Mouse (Mus musculus): ENCODE measurements around the gene Mfsd4b5.
"Not testable (repeated sequence)": the region's sequence is repeated elsewhere in the genome, so short reads cannot be mapped to it uniquely, and the experiment has no call there.

Mfsd4b5 gene

GRCm38 (mm10) chr10:39961906-39962305 lies 24.5 kb downstream of the Mfsd4b5 start:
- no peak for DNase-seq (ENCODE audit: low spot score)

GRCm38 (mm10) chr10:39960441-39960822 lies 26.0 kb downstream of the Mfsd4b5 start:
- no peak for DNase-seq (ENCODE audit: low spot score)

DNA sequence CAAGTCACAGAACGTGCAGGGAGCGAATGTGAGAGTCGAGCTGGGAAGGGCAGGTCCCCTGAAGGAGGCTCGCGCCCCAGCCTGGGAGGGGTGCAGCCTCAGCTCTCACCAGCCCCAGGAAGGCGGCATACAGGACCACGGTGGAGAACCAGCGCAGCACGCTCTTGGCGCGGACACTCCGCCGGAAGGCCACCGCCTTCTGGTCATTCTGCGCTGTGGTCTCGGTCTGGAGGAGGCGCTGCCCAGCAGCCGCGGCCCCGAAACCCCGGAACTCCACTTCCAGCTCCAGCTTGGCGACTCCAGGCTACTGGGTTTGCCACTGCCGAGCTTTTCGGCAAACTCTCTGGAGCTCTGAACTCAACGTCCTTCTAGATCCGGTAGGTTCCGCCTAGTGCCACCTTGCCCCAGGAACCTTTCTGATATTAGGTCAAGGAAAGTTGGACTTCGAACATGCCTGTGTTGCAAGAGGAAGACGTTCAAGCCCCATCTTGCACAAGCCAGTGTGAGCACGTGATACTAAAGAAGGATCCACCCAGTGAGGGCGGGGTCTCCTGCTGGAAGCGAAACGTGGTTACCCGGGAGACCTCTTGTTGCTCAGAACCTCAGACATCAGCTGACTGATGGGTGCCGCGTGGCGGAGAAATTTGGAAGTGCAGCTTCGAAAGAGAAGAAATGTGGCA lies 26.5 kb downstream of the Mfsd4b5 start, which contains the start of gene Mfsd4b3:
Gene Mfsd4b3 (minus strand): TSS at position 393 of the 680 bp plus-strand sequence.
- DNase-seq (ENCODE audit: low spot score) = peak; percentile 92

- no peak for DNase-seq (ENCODE audit: low spot score)
Measured at GRCm38 (mm10) chr10:39958266-39958665, 28.2 kb downstream of the Mfsd4b5 start.

DNA sequence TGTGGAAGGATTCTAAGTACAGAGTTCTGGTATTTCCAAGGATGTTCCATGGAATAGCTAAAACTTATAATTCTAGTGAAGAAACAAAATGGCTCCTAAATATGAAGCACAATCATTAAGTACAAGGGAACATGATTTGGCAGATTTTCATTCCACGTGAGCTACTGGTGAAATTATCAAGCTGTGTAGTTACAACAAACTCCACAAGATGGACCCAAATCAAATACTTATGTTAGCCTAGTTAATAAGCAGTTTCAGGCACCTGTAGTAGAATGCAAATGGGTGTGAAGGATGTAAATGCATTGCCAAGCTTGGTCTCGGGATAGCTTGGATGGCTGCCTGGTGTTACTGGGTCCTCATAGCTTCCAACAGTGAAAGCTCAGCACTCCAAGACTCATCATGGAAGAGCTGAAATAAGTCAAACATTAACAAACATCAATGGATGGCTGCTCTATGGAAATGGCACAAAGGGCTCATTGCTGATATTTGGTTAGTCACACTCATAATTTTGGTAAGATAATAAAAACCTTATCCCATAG lies 30.0 kb downstream of the Mfsd4b5 start:
- no peak for DNase-seq (ENCODE audit: low spot score)

DNA sequence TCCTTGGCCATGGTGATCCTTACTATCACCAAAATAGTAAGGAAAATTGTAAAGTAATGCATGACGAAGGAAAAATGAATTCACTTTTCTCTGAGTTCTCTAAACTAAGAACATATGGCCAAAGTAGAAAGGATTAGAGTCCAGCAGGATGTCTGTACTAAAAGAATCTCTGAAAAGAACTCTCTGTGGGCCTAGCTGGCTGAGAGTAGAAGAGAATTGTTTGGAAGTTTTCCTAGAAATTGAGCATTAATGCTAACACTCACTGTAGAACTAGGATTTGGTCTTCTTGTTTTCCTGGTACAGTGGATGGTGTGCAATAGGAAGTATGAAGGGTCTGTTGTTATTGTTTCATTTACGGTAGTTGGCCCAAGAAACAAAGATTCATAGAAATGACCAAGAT lies 31.3 kb downstream of the Mfsd4b5 start:
- DNase-seq (ENCODE audit: low spot score) = no peak

- DNase-seq (ENCODE audit: low spot score) = no peak
Measured at GRCm38 (mm10) chr10:39949377-39949954, 37.0 kb downstream of the Mfsd4b5 start.

DNA sequence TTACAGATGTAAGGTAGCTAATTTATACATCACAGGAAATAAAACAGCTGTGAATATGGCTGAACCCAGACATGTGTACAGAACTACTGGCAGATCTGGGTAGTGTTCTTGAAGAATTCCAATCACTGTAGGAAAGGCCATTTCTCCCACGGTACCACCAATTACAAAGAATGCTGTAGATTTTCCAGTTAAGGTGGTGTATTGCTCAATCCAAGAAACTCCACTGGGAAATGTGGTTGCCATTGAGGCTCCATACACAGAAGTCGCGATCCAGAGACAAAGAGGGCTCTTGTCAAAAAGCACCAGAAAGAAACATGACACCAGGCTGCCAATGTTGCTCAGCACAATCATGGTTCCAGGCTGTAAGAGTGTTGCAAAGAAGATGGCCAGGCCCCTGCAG lies 39.3 kb downstream of the Mfsd4b5 start:
- not testable (repeated sequence) for DNase-seq (ENCODE audit: low spot score)

- DNase-seq (ENCODE audit: low spot score) = no peak
Measured at GRCm38 (mm10) chr10:39936553-39936952, 49.9 kb downstream of the Mfsd4b5 start.

GRCm38 (mm10) chr10:39926616-39927139 lies 59.8 kb downstream of the Mfsd4b5 start, which contains the start of gene Mfsd4b2:
Mfsd4b2 (minus strand) TSS chr10:39926923.
- DNase-seq (ENCODE audit: low spot score) = peak; percentile 9

DNA sequence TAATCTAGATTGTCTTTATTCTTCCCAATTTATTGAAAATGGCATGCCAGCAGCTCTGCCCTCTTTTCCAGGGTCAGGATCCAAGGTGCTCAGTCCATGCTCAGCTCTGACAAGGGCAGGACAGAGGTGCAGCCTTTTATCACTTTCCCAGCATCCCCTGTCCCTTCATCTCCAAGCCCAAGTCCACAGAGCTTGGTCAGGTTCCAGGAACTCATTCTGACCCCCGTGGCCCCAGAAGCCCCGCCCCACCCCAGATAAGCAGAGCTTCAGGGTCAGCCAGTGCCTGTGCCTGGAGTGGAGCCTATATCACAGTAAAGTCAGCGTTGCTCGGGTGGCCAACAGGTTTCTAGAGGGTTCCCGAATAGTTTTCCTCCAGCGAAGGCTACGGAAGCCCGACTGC lies 61.9 kb downstream of the Mfsd4b5 start:
- not testable (repeated sequence) for DNase-seq (ENCODE audit: low spot score)

DNA sequence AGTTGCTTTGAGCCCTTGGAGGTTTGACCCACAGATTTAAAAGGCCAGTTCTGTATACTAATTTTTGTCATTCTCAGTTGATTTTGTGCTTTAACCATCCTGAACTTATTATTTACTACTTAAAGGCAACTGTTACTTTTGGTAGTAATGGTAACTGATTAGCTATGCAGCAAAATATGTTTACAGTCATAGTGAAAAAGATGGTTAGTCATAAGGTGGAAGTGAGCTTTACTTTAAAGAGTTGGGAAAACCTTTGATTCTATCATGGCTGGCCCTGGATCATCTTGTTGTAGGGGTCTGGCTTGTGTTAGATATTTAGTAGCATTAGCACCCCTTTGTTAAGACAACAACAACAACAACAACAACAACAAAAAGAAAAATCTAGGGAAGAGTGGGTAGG lies 73.8 kb downstream of the Mfsd4b5 start:
- no peak for DNase-seq (ENCODE audit: low spot score)

- DNase-seq (ENCODE audit: low spot score) = no peak
Measured at GRCm38 (mm10) chr10:39908768-39909441, 77.5 kb downstream of the Mfsd4b5 start.
